Mouse (Mus musculus): ENCODE measurements around the gene Kcnc4.

DNA sequence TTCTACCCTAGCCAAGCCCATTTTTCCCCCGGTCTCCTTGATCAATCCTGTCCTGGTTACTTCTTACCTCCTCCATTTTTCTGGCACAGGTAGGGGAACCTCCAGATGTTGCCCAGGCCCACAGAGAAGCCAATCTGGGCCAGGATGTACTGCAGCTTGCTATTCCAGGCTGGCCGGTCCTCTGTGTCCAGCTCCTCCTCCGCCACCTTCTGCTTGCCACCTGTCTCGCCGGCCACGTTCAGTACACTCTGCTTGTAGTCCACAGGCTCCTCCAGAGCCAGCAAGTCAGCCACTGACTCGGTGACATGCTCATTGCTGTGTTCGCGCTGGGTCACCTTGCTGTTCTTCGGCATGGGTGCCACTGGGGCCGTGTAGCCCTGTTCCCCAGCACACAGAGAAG lies 40.9 kb upstream of the Kcnc4 start:
- no peak for TF ChIP-seq CTCF (IDR thresholded peaks at IDR 0.05; ENCODE audit: low read depth)
- TF ChIP-seq EP300 (IDR thresholded peaks at IDR 0.05; ENCODE audit: low read depth) = no peak
